Mouse (Mus musculus): ENCODE data around the gene Dnajc13.

Gene Dnajc13

DNA sequence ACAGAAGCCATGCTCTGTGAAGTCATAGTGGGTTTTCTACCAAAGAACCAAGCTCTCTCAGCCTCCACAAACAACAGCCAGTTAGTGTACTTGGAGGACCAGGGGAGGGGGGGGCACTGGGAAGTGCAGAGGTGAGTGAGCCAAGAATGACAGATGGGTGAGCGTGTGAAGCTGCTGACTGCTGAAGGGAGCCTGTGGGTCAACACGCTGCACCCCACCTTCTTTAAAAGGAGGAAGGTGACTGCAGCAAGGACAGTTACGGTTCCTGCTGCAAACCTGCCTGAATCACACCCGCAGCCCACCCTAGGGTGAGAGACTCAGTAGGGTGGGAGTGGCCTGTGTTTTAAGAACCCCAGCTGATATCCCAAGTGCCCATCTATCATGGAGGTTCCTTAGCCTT lies 81.1 kb downstream of the Dnajc13 start:
- DNase-seq: no peak

DNA sequence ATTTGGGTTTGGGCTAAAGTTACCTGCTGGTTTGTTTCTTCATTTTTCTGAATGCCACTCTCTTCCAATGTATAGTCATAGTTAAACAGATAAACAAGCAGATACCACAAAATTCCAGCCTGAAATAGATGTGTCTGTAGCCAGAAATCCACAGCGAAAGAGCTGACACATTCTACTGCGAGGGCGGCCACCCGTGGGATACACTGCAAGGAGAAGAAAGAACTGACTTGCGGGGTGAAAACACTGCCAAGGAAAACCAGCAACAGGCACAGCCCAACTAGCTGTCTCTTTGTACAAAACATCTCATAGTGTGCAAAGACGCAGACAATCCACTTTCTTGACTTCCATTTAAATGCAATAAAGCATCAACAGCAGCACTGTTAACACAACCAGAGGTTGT lies 82.7 kb downstream of the Dnajc13 start:
- no peak for DNase-seq

DNA sequence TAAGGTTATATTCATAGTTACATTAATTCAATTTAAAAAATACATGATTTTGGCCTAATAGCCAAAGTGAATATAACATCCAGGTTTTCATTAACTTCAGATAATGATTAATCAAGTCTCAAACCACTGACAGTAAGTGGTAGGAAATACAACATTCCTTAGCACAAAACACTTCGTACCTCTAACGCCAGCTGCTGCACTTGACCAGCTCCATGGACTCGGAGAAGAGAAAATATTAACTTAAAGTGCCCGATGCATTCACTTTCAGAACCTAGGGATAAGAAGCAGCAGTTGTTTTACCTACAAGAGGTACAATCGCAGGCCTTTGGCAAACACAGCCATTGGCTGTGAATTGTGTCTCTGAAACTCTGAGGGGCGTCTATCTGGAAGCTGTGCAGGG lies 90.4 kb downstream of the Dnajc13 start:
- DNase-seq: no peak

DNA sequence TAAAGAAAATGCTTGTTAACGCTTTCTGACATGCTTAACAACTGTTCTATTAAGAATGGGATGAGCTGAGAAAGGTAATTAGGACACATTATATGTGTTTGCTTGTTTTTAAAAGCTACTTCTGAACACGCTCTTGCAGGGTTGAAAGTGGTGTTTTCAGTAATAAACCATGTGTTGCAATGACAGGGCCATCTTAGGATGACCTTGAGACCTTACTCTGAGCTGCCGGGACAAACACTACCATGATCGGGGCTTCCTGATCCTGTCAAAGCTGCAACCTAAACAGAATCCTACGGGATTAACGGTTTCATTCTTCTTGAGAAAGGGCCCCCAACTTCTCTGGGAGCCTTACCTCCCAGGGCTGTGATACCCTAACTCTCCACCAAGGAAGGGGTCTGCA lies 91.1 kb downstream of the Dnajc13 start:
- no peak for DNase-seq

DNA sequence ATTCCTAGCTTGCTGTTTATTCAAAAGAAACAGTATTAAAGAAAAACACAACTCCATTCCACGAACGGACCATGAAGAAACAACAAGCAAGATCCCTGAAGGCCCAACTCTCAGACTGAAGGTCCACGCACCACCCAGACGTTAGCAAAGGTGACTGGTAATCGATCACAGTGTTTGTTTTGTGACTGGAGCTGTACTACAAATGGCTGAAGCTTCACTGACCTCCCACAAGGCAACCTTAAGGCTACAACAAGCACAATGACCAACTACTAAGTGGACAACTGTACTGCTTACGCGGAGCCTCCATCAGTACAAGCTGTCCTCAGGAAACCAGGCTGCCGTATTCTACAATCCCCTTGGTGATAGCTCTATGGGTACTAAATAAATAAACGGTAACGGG lies 92.7 kb downstream of the Dnajc13 start:
- DNase-seq: no peak

DNA sequence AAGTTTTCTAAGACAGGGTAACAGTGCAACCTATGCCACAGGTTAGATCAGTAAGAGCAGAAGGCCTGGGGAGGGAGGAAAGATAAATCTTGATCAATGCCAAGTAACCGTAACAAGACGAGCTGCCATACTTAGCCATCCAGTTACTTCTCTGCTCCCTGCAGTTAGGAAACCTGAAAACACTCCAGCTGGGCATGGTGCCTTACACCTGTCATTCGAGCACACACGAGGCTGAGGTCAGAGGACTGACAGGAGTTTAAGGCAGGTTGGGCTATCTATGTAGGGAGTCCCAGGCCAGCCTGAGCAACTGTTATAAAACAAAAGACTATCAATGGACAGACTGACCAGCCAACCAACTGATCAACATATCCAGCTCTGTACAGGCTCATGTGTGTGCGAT lies 96.8 kb downstream of the Dnajc13 start:
- DNase-seq: no peak

DNA sequence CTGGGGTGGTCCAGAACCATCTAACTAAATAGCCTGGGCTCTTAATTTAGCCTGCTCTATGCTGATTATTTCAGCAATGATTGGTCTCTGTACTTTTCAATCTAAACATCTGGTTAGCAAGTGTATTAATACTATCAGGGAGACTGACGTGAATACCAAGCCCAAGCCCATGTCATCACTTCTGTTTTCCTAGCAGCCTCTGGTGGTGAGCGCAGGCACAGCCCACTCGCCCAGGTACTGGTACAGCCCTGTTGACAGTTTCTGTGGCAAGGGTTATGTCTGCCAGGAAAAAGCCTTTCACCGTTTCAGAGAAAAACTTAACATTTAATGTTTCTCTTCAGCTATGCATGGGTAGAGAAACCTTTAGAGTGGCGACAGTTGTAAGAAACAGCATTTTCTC lies 98.5 kb downstream of the Dnajc13 start:
- DNase-seq: no peak

DNA sequence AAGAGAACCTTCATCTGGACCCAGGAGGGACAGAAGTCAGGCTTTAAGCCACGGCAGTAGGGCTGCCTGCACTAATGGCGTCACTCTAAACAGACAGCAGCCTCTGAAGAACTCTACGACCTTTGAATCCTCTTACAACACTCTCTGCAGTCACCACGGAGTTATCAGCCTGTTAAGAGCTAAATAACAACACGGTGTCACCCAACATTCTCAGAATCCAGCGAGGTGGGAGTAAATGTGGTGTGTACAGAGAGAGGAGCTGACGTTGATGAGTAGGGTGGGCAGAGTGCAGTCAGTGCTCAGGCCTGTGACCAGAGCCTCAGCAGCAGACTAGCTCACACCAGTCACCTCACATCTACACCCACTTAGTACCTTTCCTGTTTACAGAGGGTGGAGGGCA lies 101.6 kb downstream of the Dnajc13 start:
- no peak for DNase-seq

DNA sequence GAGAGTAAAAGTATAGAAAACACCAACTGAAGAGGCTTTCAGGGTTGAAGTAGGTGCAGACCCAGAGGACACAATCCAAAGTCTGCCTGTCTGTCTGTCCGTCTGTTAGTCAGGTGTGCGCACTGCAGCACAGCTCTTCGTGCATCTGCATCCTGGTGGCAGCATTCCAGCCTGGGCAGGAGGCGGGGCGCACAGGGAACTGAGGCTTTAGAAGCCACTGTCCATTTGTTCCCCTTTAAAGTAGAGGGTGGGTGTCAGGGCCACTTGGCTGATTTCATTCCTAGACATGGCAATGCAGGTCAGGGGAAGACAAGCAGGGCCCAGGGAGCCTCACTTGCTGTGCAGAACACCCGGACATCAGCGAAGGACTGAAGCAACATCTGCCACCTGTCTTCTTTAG lies 105.4 kb downstream of the Dnajc13 start:
- DNase-seq: no peak

DNA sequence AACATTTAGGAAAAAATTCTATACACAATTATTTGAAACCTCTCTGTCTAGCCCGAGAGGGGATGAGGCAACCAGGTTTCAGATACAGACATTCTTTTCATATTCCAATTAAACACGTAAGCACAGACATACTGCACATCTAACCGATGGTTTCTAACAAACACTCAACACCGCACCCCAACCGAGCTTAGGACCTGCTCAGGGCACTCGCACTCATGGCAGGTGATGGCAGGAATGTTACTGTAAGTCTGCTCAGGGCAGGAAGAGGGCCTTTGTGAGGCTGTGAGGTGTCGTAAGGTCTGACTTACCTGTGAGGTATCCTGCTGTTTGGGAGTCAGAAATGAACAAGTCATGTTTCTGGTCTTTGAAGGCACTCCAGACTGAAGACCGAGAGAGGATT lies 106.2 kb downstream of the Dnajc13 start:
- DNase-seq: no peak

DNA sequence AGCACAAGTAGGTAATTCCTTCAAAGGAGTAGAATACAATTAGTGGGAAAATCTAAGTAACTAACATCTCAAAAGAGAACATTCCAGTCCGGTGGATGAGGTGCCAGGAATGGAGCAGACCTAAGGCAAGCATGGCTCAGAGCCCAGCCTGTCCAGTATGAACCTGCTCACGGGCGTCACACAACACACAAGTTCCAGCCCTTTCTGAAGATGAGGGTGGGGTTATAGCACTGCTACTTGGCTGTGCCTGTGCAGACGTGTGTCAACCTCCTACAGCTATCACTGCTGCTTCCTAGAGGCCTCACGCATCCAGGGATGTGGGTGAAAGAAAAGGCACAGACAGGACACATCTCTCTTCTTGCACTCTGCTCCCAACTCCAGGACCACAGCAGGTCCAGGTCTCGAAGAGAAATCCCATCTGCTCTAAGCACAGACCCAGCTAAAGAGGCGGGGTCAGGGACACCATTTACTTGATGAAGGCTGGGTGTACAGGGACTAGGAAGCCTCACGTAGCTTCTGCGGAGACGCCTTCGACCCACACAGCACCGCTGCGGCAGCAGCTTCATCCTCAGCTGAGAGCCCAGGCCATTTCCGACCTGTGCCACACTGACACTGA lies 107.5 kb downstream of the Dnajc13 start:
- no peak for DNase-seq

DNA sequence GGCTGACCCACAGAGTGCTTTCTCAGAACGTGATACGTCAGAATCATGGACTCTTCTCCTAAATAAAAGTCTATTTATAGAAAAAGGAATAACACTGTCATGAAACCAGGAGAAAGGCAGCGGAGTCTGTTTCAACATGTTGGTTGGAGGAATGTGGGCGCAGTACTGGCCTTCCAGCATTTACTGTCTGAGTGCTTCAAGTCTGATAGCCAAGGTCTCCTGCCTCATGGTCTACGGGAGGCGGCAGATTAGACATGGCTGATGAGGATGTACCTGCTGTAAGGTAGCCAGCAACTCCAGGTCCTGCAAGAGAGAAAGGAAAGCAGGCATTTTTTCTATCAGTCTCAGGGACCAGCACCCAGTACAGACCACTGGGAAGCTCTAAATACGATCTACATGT lies 110.6 kb downstream of the Dnajc13 start:
- DNase-seq: no peak

DNA sequence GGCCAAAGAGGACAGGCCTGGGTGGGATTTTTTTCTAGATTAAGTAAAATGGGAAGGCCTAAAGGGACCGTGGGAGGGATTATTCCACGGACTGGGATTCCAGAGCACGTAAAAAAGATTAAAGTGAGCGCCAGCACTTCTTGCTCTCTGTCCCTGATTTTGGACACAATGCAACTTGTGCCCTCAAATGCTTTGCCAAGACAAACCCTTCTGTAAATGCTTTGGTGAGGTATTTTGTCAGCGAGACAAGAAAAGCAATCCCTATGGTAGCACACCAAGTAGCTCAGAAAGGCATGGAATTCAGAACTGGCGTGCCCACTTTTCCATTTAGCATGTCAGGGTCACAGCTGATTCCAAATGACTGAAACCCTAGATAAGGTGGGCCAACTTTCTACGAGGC lies 113.8 kb downstream of the Dnajc13 start:
- no peak for DNase-seq

DNA sequence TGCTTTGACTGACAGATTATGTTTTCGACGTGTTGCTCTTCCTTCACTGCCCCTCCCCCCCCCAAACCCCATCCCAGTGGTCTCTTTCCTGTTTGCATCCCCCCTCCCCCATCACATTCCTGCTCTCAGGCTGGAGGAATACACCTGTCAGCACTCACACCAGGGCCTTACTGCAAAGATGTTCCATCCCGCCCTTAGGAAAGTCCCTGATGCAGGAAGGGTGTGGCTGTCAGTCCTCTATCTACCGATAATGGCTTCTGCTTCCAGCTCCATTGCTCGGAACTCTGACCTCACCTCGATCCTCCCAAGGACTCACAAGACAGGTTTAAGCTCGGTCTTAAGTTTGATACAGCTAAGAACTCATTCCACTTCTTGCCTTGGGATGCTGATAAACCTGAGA lies 116.0 kb downstream of the Dnajc13 start:
- DNase-seq: no peak

DNA sequence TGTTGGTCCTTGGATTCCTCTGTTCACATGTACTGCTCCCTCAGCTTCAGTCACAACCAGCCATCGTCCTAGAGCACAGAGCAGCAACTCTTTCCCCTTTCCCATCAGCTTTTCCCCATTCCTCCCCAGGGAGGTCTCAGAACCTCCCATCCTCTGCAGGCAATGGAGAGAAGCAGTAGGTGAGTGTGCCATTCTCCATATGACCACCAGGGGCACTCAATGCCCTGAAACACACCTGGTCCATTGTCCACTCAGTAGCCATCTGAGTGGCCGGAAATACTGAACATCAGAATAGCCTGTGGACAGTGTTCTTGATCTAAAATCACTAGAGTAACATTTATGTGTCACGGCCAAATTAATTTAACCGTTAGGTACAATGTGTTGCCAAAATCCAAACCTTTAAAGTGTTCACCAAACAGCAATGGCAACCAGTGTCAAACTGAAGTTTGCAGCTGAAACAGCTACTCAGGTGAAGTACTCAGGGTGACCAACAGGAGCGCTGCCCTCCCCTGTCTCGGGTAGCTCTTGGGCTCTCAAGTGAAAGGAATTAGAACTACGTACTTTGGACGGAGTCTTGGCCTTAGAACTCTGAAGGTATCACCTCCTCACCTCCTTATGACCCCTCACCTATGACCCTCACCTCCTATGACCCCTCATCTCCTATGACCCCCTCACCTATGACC lies 118.3 kb downstream of the Dnajc13 start:
- no peak for DNase-seq

DNA sequence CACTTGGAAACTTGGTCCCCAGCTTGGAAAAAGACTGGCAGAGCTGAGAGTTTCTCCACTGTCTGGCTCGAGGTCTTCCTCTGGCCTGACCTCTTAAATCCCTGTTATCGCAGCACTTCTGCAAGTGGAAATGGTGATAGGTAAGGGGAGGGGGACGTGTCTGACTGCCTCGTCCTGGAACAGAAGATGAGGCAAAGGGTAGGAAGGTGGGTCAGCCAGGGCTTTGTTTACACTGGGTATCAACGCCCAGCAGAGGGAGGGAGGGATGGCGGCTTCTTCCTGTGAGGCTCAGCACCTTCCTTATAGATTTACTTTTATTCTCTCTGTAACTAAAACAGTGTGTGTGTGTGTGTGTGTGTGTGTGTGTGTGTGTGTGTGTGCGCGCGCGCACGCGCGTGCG lies 119.9 kb downstream of the Dnajc13 start:
- DNase-seq: no peak

DNA sequence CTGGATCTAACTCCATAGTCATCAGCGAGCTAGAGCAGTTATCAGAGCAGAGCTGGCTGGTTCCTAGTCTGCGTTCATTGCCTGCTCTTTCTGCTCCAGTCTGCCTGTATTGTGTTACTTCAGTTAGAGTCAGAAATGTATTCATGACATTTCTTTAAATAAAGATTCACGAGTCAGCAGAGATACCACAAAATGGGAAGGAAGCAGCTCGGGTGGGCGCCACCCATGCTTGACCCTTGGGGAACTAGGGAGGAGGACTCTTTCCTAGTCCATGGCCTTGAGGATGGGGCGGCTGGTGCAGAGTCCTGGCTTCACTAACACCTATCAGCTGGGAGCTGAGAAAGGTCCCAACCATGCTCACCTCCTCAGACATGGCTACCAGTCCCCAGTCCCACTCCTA lies 122.4 kb downstream of the Dnajc13 start:
- DNase-seq: no peak

DNA sequence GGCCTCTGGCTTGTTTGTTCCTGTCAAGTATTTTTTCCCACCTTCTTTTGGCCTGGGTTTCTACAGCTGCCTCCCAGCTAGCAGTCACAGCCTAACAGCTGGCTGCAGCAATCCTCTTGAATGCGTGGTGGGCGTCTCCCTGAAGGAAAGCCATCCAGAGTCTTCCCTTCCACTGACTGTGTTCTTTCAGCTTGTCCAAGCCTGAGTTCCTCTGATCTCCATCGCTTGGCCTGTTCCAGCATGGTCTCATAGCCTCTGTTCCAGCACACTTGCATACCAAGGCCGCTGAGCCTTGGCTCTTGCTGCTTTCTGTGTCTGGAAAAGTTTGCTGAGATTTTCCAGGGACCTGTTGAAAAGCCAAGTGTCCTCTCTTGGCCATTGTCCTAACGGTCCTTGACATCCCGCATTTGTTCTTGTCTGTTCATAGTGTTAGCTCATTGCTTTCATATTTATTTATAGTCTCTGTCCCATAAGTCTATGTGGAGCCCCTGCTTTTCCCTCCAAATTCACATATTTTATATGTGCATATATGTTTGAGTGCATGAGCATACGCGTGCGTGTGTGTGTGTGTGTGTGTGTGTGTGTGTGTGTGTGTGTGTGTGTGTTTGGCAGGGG lies 132.5 kb downstream of the Dnajc13 start:
- no peak for DNase-seq

DNA sequence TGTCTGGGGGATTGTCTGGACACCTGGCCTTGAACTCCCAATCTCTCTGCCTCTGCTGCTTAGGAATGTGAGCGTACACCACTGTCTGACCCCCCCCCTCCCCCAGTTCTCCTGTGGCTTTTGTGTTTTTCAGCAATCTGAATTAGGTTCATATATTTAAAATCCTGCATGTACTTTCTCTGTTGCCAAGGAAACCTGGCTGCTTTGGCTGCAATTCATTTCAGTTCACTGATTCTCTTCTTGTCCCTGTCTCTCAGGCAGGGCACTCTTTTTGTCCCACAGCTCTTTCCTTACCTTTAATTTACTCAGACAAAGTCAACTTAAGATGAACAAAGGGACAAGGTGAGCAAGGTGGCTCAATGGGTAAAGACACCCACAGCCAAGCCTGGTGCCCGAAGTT lies 134.6 kb downstream of the Dnajc13 start:
- no peak for DNase-seq

DNA sequence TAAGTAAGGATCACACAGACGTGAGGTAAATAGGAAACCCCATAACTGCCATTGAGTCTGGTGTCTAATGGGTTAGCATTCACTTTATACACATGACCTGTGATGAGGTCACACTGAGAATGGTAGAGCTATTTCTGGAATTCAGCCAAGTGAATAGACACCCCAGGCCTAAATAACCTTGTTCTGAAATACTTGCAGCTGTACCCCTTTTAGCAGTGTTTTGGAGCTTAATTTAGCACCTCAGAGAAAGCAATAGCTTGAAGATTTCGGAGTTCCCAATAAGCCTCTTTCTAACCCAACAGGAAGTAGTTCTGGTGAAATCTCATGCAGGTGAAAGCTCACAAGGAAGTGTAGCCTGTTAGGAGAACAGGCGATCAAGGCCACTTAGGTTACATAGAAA lies 135.9 kb downstream of the Dnajc13 start, which contains the start of gene Ackr4:
Gene Ackr4 (minus strand): TSS at position 101 of the 400 bp plus-strand sequence.
- DNase-seq: no peak

DNA sequence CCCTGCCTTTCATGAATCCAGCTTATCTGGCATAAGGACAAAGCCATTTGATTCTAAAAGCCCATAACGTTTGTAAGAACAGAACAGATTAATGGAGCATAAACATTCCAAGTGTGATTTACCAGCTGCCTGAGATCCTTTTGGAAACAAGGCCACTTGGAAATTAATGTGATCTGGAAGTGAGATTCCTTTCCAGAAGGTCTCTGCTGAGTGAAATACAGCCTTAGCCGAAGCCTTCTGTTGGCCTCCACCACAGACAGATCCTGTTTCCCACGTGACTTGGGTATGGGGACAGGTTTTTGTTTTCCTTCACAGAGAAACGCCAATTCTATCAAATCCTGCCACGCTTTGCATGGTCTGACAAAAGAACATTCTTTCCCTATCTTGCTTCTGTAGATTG lies 139.1 kb downstream of the Dnajc13 start:
- DNase-seq: no peak

DNA sequence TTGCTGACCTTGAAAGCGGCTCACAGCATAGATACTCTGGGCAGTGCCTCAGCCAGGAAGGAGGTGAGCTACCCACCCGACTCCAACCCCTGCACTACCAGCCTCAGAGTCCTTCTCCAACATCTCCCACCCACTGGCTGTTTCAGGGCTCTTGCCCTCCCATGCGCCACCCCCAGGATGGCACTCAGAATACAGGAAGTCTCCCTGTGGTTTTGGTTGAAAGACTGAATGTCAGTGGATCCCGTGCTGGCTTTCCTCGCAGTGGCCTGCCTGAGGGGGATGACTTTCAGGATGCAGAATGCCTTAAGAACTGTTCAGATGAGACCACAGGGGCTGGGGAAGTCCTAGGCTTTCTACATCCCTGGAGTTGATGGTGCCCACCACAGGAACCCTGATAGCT lies 139.6 kb downstream of the Dnajc13 start:
- no peak for DNase-seq

DNA sequence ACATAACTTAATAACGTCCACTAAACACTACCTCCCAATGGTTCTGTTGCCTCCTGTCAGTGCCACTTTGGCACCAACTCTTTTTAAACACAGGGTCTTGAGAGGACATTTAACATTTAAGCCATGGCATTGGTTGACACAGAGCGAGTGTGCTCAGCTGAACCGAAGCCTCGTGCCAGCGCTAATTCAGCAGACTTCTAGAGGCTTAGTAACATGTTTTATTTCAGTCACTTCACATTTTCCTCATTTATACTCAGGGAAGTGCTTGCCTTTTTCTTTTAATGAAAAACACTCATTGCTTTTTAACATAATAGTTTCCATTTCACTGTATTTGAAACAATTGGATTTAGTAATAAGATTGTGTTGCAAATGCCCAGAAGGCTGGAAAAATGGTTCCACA lies 153.6 kb downstream of the Dnajc13 start:
- DNase-seq: no peak

DNA sequence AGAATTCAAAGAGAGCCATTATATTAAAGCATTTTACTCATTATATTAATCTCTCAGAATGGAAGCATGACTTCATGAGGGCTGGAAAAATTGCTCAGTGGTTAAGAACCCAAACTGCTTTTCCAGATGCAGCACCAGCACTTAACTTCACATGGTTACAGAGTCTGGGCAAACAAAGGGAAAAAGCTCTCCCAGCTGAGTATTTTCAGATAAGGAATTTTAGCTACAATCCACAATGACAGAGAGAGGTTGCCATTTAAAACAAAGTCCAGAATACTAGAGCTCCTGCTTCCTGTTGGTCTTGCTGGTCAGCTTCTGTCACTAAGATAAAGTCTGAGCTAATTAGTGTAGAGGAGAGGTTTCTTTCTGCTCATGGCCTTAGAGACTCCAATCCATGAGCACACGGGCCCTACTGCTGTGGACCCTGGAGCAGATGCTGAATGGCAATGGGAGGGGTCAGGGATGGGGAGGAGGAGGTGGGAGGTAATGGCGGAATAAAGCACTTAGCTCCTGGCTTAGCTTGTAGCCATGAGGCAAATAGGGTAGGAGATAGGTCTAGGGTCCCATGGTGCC lies 154.1 kb downstream of the Dnajc13 start:
- DNase-seq: no peak

Data from thymus, postnatal 4 days (tissue).